Mouse (Mus musculus): ENCODE results near the gene Gm3411. TPM values are rescaled to one million over a fixed set of nuclear protein-coding genes. Genes with fewer than 3 reads are reported as not detected.
A peak's percentile ranks its signal among the peaks of the same experiment; 100 is the strongest.
"Not testable (repeated sequence)": the region's sequence is repeated elsewhere in the genome, so short reads cannot be mapped to it uniquely, and the experiment has no call there.

The Gm3411 gene
- 8.5 and 8.9 TPM in 2 replicates for polyA plus RNA-seq (2015; fragmentation: Nextera tagmentation; extraction: Ambion mirVana)

GRCm38 (mm10) chr14:6286931-6287715 is at the start of gene Gm3411:
Gm3411 (minus strand) TSS chr14:6287250.
- not testable (repeated sequence) for H3K27me3 ChIP-seq (replicated peaks); H3K4me1 ChIP-seq; H3K36me3 ChIP-seq (replicated peaks); H3K9me3 ChIP-seq; ATAC-seq (replicated peaks)
- under 1% methylated on average over 46 of the region's 57 CpGs for WGBS
- H3K27ac ChIP-seq = peak within 1 kb of the TSS; percentile 67
- peak within 1 kb of the TSS; percentile 61 for H3K4me2 ChIP-seq
- peak within 1 kb of the TSS; percentile 61 for H3K9ac ChIP-seq
- H3K4me3 ChIP-seq = peak within 1 kb of the TSS; percentile 59

GRCm38 (mm10) chr14:6304743-6305142 is 17.7 kb upstream of the Gm3411 start, which contains the start of gene Gm21103:
Gm21103 (minus strand) TSS chr14:6304843.
- not testable (repeated sequence) for H3K4me2 ChIP-seq; H3K27me3 ChIP-seq (replicated peaks); H3K36me3 ChIP-seq (replicated peaks); H3K27ac ChIP-seq; H3K4me1 ChIP-seq; H3K9ac ChIP-seq; ATAC-seq (replicated peaks); H3K9me3 ChIP-seq; H3K4me3 ChIP-seq
- 81% methylated on average over 2 of the region's 2 CpGs for WGBS

GRCm38 (mm10) chr14:6219192-6219591 is 67.9 kb downstream of the Gm3411 start, which contains the start of gene Gm21560:
Gm21560 (minus strand) TSS chr14:6219292.
- 72% methylated on average over 2 of the region's 2 CpGs for WGBS
- not testable (repeated sequence) for H3K27ac ChIP-seq; H3K4me2 ChIP-seq; ATAC-seq (replicated peaks); H3K4me3 ChIP-seq; H3K4me1 ChIP-seq; H3K36me3 ChIP-seq (replicated peaks); H3K27me3 ChIP-seq (replicated peaks); H3K9ac ChIP-seq; H3K9me3 ChIP-seq

Other genes starting within 250 kb of the Gm3411 start
- gene Gm6337, start 229.0 kb downstream of the Gm3411 start, polyA plus RNA-seq (2015; fragmentation: Nextera tagmentation; extraction: Ambion mirVana) = not detected in 2 replicates
- 4.2 and 6.9 TPM in 2 replicates for gene Gm8206, start 193.3 kb downstream of the Gm3411 start, polyA plus RNA-seq (2015; fragmentation: Nextera tagmentation; extraction: Ambion mirVana)
- gene Gm3468, start 178.6 kb downstream of the Gm3411 start, polyA plus RNA-seq (2015; fragmentation: Nextera tagmentation; extraction: Ambion mirVana) = 4.6 and 5.2 TPM in 2 replicates
- gene Gm3476, start 161.4 kb downstream of the Gm3411 start, polyA plus RNA-seq (2015; fragmentation: Nextera tagmentation; extraction: Ambion mirVana) = not detected in 2 replicates
- gene Gm21560, start 68.0 kb downstream of the Gm3411 start, polyA plus RNA-seq (2015; fragmentation: Nextera tagmentation; extraction: Ambion mirVana) = not detected in 2 replicates
- not detected in 2 replicates for gene Gm21103, start 17.6 kb upstream of the Gm3411 start, polyA plus RNA-seq (2015; fragmentation: Nextera tagmentation; extraction: Ambion mirVana)
- not detected in 2 replicates for gene Gm3618, start 56.4 kb upstream of the Gm3411 start, polyA plus RNA-seq (2015; fragmentation: Nextera tagmentation; extraction: Ambion mirVana)
- gene Gm16440, start 103.1 kb upstream of the Gm3411 start, polyA plus RNA-seq (2015; fragmentation: Nextera tagmentation; extraction: Ambion mirVana) = not detected in 2 replicates
- gene Gm3591, start 125.2 kb upstream of the Gm3411 start, polyA plus RNA-seq (2015; fragmentation: Nextera tagmentation; extraction: Ambion mirVana) = 4.8 and 5.6 TPM in 2 replicates
- gene Gm3594, start 157.4 kb upstream of the Gm3411 start, polyA plus RNA-seq (2015; fragmentation: Nextera tagmentation; extraction: Ambion mirVana) = not detected in 2 replicates

Measured in midbrain, embryonic 15.5 days (tissue).